Mouse (Mus musculus) olfactory bulb, adult 2 months (tissue): Measurements from ENCODE around the gene Zfp457.

Experiments used
- CTCF ChIP-seq: fragments of 200-500 bp; IDR thresholded peaks from 2 replicates; pipeline ENCODE4 v1.5.1; 2012; ENCODE audit warnings: low read depth, mild to moderate bottlenecking, low read length, moderate library complexity; ENCODE audit not compliant: insufficient read depth
- POLR2A ChIP-seq: fragments of 200-500 bp; IDR thresholded peaks from 2 replicates; pipeline ENCODE4 v1.6.1; 2012; ENCODE audit warnings: mild to moderate bottlenecking, low read depth, low read length, moderate library complexity; ENCODE audit not compliant: insufficient read depth

GRCm38 (mm10) chr13:67332019-67332724, 25.9 kb upstream of the Zfp457 start, which contains the start of gene Zfp595:
- peak; percentile 48 for TF ChIP-seq CTCF
- TF ChIP-seq POLR2A = no peak
